Mouse (Mus musculus) stomach, postnatal 0 days (tissue): ENCODE measurements around the gene Ces1e. TPM values are rescaled to one million over a fixed set of nuclear protein-coding genes. Genes with fewer than 3 reads are reported as not detected.
A peak's percentile ranks its signal among the peaks of the same experiment; 100 is the strongest.

Experiments
- ATAC-seq: fragments of 200-750 bp; cut with Nextera tagmentation; 2 replicates; pipeline ENCODE4 v1.8.0; 2017; ENCODE audit not compliant: low FRiP score, low TSS enrichment
- DNase-seq: peaks from one replicate; pipeline ENCODE4 v3.0.0-alpha.2; 2016; ENCODE audit warnings: low spot score
- H3K27ac ChIP-seq: fragments of 300-500 bp; sonication (generic); replicated peaks from 2 replicates; pipeline ENCODE4 v1.5.1; 2014; ENCODE audit warnings: mild to moderate bottlenecking, control low read depth
- H3K27me3 ChIP-seq: fragments of 300-500 bp; sonication (generic); 2 replicates; pipeline ENCODE4 v1.6.1; 2014; ENCODE audit warnings: low read length; ENCODE audit not compliant: control insufficient read depth, insufficient read depth
- H3K36me3 ChIP-seq: fragments of 300-500 bp; sonication (generic); 2 replicates; pipeline ENCODE4 v1.6.1; 2014; ENCODE audit warnings: low read length, mixed read lengths; ENCODE audit not compliant: control insufficient read depth, insufficient read depth
- H3K4me1 ChIP-seq: fragments of 300-500 bp; sonication (generic); replicated peaks from 2 replicates; pipeline ENCODE4 v1.6.1; 2014; ENCODE audit warnings: antibody characterized with exemption; ENCODE audit not compliant: control insufficient read depth, insufficient read depth
- H3K4me2 ChIP-seq: fragments of 300-500 bp; sonication (generic); replicated peaks from 2 replicates; pipeline ENCODE4 v1.6.1; 2014; ENCODE audit warnings: low read depth, mild to moderate bottlenecking, control low read depth, moderate library complexity
- H3K4me3 ChIP-seq: fragments of 300-500 bp; sonication (generic); 2 replicates; pipeline ENCODE4 v1.5.1; 2014; ENCODE audit warnings: low read depth, low read length, control low read depth
- H3K9ac ChIP-seq: fragments of 300-500 bp; sonication (generic); 2 replicates; pipeline ENCODE4 v1.6.1; 2014; ENCODE audit warnings: mild to moderate bottlenecking, low read length, control low read depth, mixed read lengths
- H3K9me3 ChIP-seq: fragments of 300-500 bp; sonication (generic); 2 replicates; pipeline ENCODE4 v1.6.1; 2016; ENCODE audit warnings: low read length; ENCODE audit not compliant: control insufficient read depth
- CTCF ChIP-seq: IDR thresholded peaks from 2 replicates; pipeline ENCODE4 v1.5.1; 2016; ENCODE audit warnings: antibody characterized with exemption, low read depth, mild to moderate bottlenecking, moderate library complexity
- EP300 ChIP-seq: optimal IDR thresholded peaks from 2 replicates; pipeline ENCODE3; 2016; ENCODE audit warnings: antibody characterized with exemption
- WGBS: fragments of 180-500 bp; shearing (Covaris S2); extraction: QIAGEN DNeasy Blood & Tissue Kit; methylation state at CpG from one replicate; pipeline ENCODE4 v1.1.7; 2014; 5-methylcytosine and 5-hydroxymethylcytosine counted together
- polyA plus RNA-seq: library from polyadenylated mRNA; unstranded; fragments of >200 nt; fragmentation: Nextera tagmentation; extraction: Ambion mirVana; gene quantifications from 2 replicates; pipeline ENCODE4 v1.2.1, GENCODE M21; 2015

Gene Ces1e
- polyA plus RNA-seq = 1.1 and 1.5 TPM in 2 replicates

DNA sequence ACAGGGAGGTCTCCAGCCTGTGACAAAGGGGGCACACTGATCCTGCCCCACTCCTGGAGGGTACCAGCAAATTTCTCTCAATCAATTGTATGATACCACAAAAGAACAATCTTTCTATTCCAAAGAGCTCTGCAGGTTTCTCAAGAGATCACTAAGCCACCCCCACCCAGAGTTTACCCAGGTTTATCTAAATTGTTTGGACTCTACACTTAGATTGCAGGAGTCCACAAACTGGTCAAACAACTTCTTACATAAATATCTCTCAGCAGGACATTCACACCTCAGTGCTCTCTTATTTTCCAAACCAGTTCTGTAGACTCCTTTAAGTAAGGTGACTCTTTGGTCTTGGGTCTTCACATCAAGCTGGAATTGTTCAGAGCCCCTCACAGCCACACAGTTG lies at the start of gene Ces1e:
TSS of gene Ces1e (minus strand) at position 174 of the 400 bp plus-strand sequence.
- peak; percentile 94 for ATAC-seq

DNA sequence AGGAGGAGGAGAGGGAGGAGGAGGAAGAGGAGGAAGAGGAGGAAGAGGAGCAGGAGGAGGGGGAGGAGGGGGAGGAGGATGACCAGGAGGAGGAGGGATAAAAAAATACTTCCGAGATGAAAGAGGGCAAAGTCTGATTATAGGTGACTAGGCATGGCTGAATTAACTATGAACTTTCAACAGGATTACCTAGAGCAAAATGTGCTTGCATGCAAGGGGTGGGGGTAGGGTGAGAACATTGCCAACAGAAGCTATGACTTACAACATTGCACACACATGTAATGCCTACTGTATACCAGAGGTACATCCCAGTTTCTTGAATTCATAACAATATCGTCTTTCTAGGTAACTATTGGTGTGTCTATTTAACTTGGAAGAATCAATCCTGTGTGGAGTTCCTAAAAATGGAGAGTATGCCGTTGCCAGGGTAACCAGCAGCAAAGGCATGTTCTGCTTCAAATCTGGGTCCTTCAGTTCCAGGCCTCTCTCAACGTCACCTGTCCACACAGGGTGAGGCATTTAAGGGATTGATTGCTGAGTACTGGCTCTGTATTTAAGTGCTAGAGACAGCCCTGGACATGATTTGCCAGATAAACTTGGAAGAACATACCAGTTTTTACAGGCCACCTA lies 48.9 kb upstream of the Ces1e start:
- Histone ChIP-seq H3K9ac (no peak overlapping the region), H3K36me3 (no peaks in the 10 kb centered on the region), H3K4me3 (no peak overlapping the region), H3K4me2 (no peak overlapping the region), H3K27me3 (no peaks in the 10 kb centered on the region), H3K27ac (no peak overlapping the region), H3K9me3 (no peaks in the 10 kb centered on the region), H3K4me1 (no peaks in the 10 kb centered on the region)
- 75% methylated on average over 4 of the region's 4 CpGs for WGBS
- DNase-seq = no peak
- TF ChIP-seq CTCF (no peak), EP300 (no peak)
- no peak for ATAC-seq

More for the DNA sequence above, at the start of gene Ces1e:
- Histone ChIP-seq H3K27ac (peak within 1 kb of the TSS; percentile 75; the same call in 1 of the 2 replicates), H3K4me1 (no peaks in the 10 kb centered on the region), H3K4me2 (peak within 1 kb of the TSS; percentile 34), H3K9me3 (no peaks in the 10 kb centered on the region), H3K9ac (no peak within 1 kb of the TSS), H3K36me3 (no peaks in the 10 kb centered on the region), H3K4me3 (no peak within 1 kb of the TSS; the same call in 1 of the 2 replicates), H3K27me3 (no peaks in the 10 kb centered on the region)
- TF ChIP-seq EP300 (no peak), CTCF (no peak)
- DNase-seq = peak; percentile 44

DNA sequence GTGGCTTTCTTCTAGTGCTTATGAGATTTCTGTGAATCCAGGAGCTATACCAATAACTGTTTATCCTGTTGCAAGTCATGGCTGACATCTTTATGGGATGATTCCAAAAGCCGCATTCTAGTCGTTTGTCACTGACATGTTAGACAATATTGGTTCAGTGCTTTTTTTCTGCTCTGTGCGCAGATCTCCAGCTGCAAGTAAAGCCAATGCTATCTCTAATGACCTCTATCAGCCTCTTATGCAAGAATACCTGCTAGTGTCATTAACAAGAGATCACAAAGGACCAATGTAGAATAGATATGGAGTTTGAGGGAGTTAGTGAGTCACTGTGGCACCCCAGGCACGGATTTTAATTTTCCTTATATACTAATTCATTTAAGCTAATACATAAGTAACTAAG lies 45.2 kb upstream of the Ces1e start:
- DNase-seq = no peak
- no peak for ATAC-seq
- H3K9me3 ChIP-seq = no peaks in the 10 kb centered on the region
- no peak overlapping the region for H3K4me2 ChIP-seq
- H3K27ac ChIP-seq = no peak overlapping the region
- H3K4me3 ChIP-seq = no peak overlapping the region
- 69% methylated on average over 4 of the region's 4 CpGs for WGBS
- H3K4me1 ChIP-seq = no peaks in the 10 kb centered on the region
- H3K36me3 ChIP-seq = no peaks in the 10 kb centered on the region
- TF ChIP-seq CTCF = no peak
- no peak for TF ChIP-seq EP300
- no peak overlapping the region for H3K9ac ChIP-seq
- no peaks in the 10 kb centered on the region for H3K27me3 ChIP-seq

DNA sequence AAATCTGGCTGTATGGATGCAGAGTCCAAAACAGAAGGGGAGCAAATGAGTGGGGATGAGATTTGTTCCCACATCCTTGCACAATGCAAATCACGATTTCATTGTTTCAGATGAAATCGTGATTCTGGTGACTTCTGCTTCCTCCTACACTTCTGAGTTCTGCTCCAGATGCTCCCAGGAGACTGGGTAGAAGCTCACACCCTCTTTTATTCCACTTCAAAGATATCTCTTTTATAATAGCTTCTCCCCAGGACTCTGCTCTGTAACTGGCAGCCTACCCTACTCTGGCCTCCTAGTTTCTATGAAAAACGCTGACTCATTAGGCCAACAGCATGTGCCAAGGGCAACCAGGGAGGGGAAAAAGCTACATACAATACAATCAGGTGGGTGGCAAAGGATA lies 43.9 kb upstream of the Ces1e start:
- Histone ChIP-seq H3K4me2 (no peak overlapping the region), H3K9me3 (no peaks in the 10 kb centered on the region), H3K27me3 (no peaks in the 10 kb centered on the region), H3K9ac (no peak overlapping the region), H3K27ac (no peak overlapping the region), H3K4me1 (no peaks in the 10 kb centered on the region), H3K4me3 (no peak overlapping the region), H3K36me3 (no peaks in the 10 kb centered on the region)
- 90% methylated on average over 3 of the region's 3 CpGs for WGBS
- no peak; the same call in 1 of the 2 replicates for ATAC-seq
- TF ChIP-seq CTCF (no peak), EP300 (no peak)
- no peak for DNase-seq

DNA sequence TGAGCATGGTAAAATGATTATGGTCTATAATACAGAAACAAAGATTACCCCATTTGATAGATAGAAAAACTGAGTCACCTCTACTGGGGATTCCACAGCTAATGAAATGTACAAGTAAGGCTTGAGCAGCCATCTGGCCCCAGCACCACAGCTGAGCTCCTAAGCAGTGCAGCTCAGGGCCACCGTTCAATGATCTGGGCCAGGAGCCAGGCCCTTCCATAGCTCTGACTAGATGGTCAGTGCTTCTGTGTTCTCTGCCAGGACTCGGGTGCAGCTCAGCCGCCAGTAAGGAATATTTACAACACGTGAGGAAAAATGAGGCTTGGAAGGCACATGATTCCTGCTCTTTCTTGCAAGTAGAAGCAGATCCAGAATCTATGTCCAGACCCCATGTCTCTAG lies 43.3 kb upstream of the Ces1e start:
- Histone ChIP-seq H3K9ac (no peak overlapping the region), H3K36me3 (no peaks in the 10 kb centered on the region), H3K4me2 (no peak overlapping the region), H3K4me3 (no peak overlapping the region), H3K27me3 (no peaks in the 10 kb centered on the region), H3K4me1 (no peaks in the 10 kb centered on the region), H3K27ac (no peak overlapping the region), H3K9me3 (no peaks in the 10 kb centered on the region)
- ATAC-seq = no peak
- TF ChIP-seq EP300 (no peak), CTCF (no peak)
- no peak for DNase-seq
- WGBS = 53% methylated on average over 4 of the region's 4 CpGs

DNA sequence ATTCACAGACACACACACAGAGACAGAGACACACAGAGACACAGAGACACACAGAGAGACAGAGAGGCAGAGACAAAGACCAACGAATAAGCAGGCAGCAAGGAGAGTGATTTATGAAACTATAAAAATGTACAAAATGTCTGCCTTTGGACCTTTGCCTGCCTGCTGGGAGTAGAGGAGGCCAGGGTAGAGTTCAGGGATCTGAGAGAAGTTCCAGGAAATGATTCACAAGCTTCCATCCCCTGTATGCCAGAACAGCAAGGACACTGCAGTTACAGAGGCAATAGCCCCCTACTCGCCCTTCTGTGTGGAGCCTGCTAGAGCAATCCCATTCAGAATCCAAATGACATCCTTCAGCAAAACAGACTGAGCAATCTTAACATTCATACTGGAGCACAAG lies 32.0 kb upstream of the Ces1e start:
- Histone ChIP-seq H3K4me3 (no peak overlapping the region), H3K27me3 (no peaks in the 10 kb centered on the region), H3K4me2 (no peak overlapping the region), H3K9ac (no peak overlapping the region), H3K27ac (no peak overlapping the region), H3K4me1 (no peaks in the 10 kb centered on the region), H3K9me3 (no peaks in the 10 kb centered on the region), H3K36me3 (no peaks in the 10 kb centered on the region)
- DNase-seq = no peak
- TF ChIP-seq CTCF (no peak), EP300 (no peak)
- WGBS = 52% methylated on average over 2 of the region's 2 CpGs
- no peak for ATAC-seq
